Mouse (Mus musculus) intestine, embryonic 14.5 days (tissue): ENCODE data around the gene Cish. TPM values are rescaled to one million over a fixed set of nuclear protein-coding genes. Genes with fewer than 3 reads are reported as not detected.
A peak's percentile ranks its signal among the peaks of the same experiment; 100 is the strongest.

Source experiments
- ATAC-seq: fragments of 200-750 bp; cut with Nextera tagmentation; replicated peaks from 2 replicates; pipeline ENCODE4 v1.8.0; 2017; ENCODE audit warnings: low read depth, moderate number of reproducible peaks, moderate TSS enrichment, moderate library complexity; ENCODE audit not compliant: low FRiP score, low TSS enrichment
- DNase-seq: peaks from one replicate; pipeline ENCODE4 v3.0.0-alpha.2; 2018; ENCODE audit warnings: low spot score
- H3K27ac ChIP-seq: fragments of 300-500 bp; sonication (generic); 2 replicates; pipeline ENCODE4 v1.5.1; 2014; ENCODE audit warnings: low read depth, mild to moderate bottlenecking, control low read depth
- H3K27me3 ChIP-seq: fragments of 300-500 bp; sonication (generic); replicated peaks from 2 replicates; pipeline ENCODE4 v1.6.1; 2014; ENCODE audit warnings: low read length, control low read depth; ENCODE audit not compliant: control insufficient read depth, insufficient read depth
- H3K36me3 ChIP-seq: fragments of 300-500 bp; sonication (generic); 2 replicates; pipeline ENCODE4 v1.6.1; 2014; ENCODE audit warnings: low read length, control low read depth; ENCODE audit not compliant: control insufficient read depth, insufficient read depth
- H3K4me1 ChIP-seq: fragments of 300-500 bp; sonication (generic); replicated peaks from 2 replicates; pipeline ENCODE4 v1.6.1; 2014; ENCODE audit warnings: low read length, control low read depth, mixed read lengths; ENCODE audit not compliant: control insufficient read depth, insufficient read depth
- H3K4me2 ChIP-seq: fragments of 300-500 bp; sonication (generic); 2 replicates; pipeline ENCODE4 v1.6.1; 2014; ENCODE audit warnings: low read length
- H3K4me3 ChIP-seq: fragments of 300-500 bp; sonication (generic); 2 replicates; pipeline ENCODE4 v1.5.1; 2014; ENCODE audit warnings: low read depth, low read length, control low read depth, mixed read lengths
- H3K9ac ChIP-seq: fragments of 300-500 bp; sonication (generic); 2 replicates; pipeline ENCODE4 v1.6.1; 2014; ENCODE audit warnings: mild to moderate bottlenecking, low read length
- H3K9me3 ChIP-seq: fragments of 300-500 bp; sonication (generic); 2 replicates; pipeline ENCODE4 v1.6.1; 2016; ENCODE audit warnings: low read length, control low read depth; ENCODE audit not compliant: control insufficient read depth
- WGBS: fragments of 180-500 bp; shearing (Covaris S2); extraction: QIAGEN DNeasy Blood & Tissue Kit; methylation state at CpG from one replicate; pipeline ENCODE4 v1.1.7; 2014; 5-methylcytosine and 5-hydroxymethylcytosine counted together
- polyA plus RNA-seq: library from polyadenylated mRNA; unstranded; fragments of >200 nt; fragmentation: Nextera tagmentation; extraction: Ambion mirVana; gene quantifications from 2 replicates; pipeline ENCODE4 v1.2.1, GENCODE M21; 2014

The Cish gene
- polyA plus RNA-seq, 1 experiment from 2014 or later: 8.9 TPM

DNA sequence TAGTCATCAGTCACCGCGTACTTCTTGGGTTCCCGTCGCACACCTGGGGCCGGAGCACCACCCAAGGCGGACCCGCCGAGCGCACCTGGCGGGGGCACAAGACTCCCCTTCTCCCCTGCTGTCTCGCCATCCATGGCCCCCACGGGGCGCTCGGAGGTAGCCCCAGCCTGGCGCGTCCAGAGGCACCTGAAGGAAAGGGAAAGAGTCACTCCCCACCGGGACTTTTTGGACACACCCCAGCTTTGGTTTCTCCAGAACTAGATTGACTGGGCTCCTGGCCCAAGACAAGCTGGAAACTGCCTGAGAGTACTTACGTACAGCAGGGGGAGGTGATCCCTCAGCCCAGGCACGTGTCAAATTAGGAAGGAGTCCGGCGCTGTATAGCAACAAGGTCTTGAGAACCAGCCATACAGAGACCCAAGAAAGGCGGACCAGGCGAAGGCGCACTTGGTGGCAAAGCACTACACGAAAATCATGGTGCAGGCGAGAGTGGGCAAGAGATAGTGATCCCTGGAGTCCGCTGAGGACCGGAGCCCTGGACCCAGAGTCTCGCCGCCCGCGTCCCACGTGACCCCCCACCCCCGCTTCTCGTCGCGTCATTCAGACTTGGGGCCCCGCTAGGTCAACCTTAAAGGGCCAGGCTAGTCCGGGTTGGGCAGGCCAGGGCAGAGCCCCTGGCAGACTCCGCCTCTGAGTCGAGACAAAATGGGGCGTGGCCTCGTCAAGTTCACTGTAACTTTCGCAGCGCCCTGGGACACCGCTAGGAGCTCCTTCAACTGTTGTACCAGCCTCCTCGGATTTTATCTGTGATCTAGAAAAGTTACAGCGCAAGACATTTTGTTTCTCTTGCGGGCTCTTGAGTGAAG, 6.4 kb upstream of the Cish start, which contains the start of gene Mapkapk3:
Mapkapk3 (minus strand) TSS at position 667 of the 866 bp plus-strand sequence.
- DNase-seq (peak; percentile 91), ATAC-seq (peak; percentile 84)
- H3K4me2 ChIP-seq: peak within 1 kb of the TSS; percentile 77
- H3K36me3 ChIP-seq: no peaks in the 10 kb centered on the region
- no peaks in the 10 kb centered on the region for H3K9me3 ChIP-seq
- WGBS: 2% methylated on average over 49 of the region's 49 CpGs
- peak within 1 kb of the TSS; percentile 47 for H3K4me3 ChIP-seq
- H3K27me3 ChIP-seq: 0 out of 2 replicates have a peak, but pooled peaks cover 5% of the 10 kb centered on the region
- no peak within 1 kb of the TSS for H3K27ac ChIP-seq
- H3K4me1 ChIP-seq: peaks cover 8% of the 10 kb centered on the region; the same call in 1 of the 2 replicates
- H3K9ac ChIP-seq: peak within 1 kb of the TSS; percentile 34

GRCm38 (mm10) chr9:107290897-107291296, 4.9 kb upstream of the Cish start:
- Histone ChIP-seq H3K36me3 (no peaks in the 10 kb centered on the region), H3K4me2 (no peak overlapping the region), H3K9me3 (no peaks in the 10 kb centered on the region), H3K4me3 (no peak overlapping the region), H3K27me3 (0 out of 2 replicates have a peak, but pooled peaks cover 5% of the 10 kb centered on the region), H3K4me1 (peaks cover 13% of the 10 kb centered on the region; the same call in 1 of the 2 replicates), H3K9ac (no peak overlapping the region), H3K27ac (no peak overlapping the region)
- no peak for ATAC-seq
- peak; percentile 96 for DNase-seq
- WGBS: 22% methylated on average over 10 of the region's 10 CpGs

DNA sequence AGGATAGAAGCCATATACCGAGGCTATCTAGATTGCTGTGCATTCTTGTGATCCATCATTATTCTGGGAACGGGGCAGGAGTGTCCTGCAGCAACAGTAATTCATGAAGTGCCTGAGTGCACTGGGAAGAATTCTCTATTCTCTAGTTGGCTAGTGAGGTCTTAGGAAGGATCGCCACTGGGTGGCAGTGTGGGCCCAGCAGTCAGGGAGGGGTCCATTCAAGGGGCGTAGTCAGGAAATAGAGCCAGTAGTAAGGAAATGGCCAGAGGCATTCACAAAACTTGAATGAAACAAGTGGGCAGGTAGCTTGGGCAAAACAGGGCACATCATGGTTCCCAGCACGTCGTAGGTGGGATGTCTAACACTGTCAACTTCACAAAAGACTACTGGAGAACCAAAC, 1.6 kb upstream of the Cish start:
- Histone ChIP-seq H3K4me1 (peaks cover 27% of the 10 kb centered on the region), H3K9me3 (no peaks in the 10 kb centered on the region), H3K27me3 (0 out of 2 replicates have a peak, but pooled peaks cover 5% of the 10 kb centered on the region), H3K27ac (no peak overlapping the region), H3K36me3 (no peaks in the 10 kb centered on the region), H3K4me3 (no peak overlapping the region), H3K4me2 (no peak overlapping the region), H3K9ac (no peak overlapping the region)
- ATAC-seq (no peak), DNase-seq (peak; percentile 86)
- WGBS: 6% methylated on average over 6 of the region's 6 CpGs

DNA sequence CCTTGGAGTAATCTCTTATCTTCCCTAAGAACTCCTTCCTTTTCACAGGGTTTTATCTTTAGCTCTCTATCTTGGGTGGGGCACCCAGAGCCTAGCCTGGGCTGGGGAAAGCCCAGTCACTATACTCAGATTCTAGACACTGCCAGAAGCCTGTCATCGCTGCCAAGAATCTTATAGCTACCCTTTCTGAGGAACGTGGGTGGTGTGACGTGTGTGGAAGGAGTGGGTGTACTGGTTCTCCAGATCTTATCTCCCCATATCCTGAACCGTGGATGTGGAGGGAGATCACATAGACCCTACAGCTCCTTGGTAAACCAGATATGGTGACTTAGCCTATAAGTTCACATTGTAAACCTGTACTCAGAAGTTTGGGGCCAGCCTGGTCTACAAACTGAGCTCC, 210 bp upstream of the Cish start:
- H3K9me3 ChIP-seq: no peaks in the 10 kb centered on the region
- WGBS: 66% methylated on average over 4 of the region's 4 CpGs
- H3K9ac ChIP-seq: peak overlapping the region; percentile 32
- peak overlapping the region; percentile 64 for H3K4me3 ChIP-seq
- peaks cover 20% of the 10 kb centered on the region for H3K4me1 ChIP-seq
- H3K36me3 ChIP-seq: peaks cover 5% of the 10 kb centered on the region; the same call in 1 of the 2 replicates
- H3K27me3 ChIP-seq: 0 out of 2 replicates have a peak, but pooled peaks cover 5% of the 10 kb centered on the region
- ATAC-seq (no peak), DNase-seq (no peak)
- H3K4me2 ChIP-seq: peak overlapping the region; percentile 70
- H3K27ac ChIP-seq: 0 out of 2 replicates have a peak overlapping the region, but pooled peaks have one; percentile 82

DNA sequence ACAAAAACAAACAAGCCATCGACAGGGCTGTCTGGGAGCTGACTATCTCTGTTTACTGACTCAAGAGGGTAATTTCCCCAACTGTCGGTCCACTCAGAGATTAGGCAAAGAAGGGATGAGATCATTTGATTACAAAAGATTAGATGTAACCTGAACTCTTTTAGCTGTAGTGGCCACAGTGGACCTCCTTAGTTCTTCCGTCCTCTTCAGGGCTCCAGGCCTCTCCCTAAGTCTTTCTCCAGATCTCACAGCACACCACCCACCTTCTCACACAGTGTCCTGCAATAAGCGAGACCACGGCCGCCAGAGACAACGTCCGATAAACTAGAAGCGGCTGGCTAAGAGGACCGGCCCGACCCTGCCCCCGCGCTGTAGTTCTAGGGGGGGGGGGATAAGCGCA, 215 bp downstream of the Cish start:
- peak overlapping the region; percentile 82 for H3K27ac ChIP-seq
- H3K36me3 ChIP-seq: peaks cover 10% of the 10 kb centered on the region

GRCm38 (mm10) chr9:107296501-107296965, 707 bp downstream of the Cish start:
- peak; percentile 98 for DNase-seq
- under 1% methylated on average over 31 of the region's 31 CpGs for WGBS
- Histone ChIP-seq H3K27me3 (0 out of 2 replicates have a peak, but pooled peaks cover 5% of the 10 kb centered on the region), H3K36me3 (peaks cover 14% of the 10 kb centered on the region), H3K9me3 (no peaks in the 10 kb centered on the region), H3K27ac (peak overlapping the region; percentile 82), H3K9ac (peak overlapping the region; percentile 69), H3K4me1 (peaks cover 19% of the 10 kb centered on the region), H3K4me2 (peak overlapping the region; percentile 70), H3K4me3 (peak overlapping the region; percentile 64)
- peak; percentile 96 for ATAC-seq

More for the DNA sequence above, 215 bp downstream of the Cish start:
- Histone ChIP-seq H3K4me2 (peak overlapping the region; percentile 70), H3K4me1 (peaks cover 19% of the 10 kb centered on the region), H3K9me3 (no peaks in the 10 kb centered on the region), H3K4me3 (peak overlapping the region; percentile 64), H3K9ac (peak overlapping the region; percentile 32), H3K27me3 (0 out of 2 replicates have a peak, but pooled peaks cover 5% of the 10 kb centered on the region)
- DNase-seq (no peak), ATAC-seq (peak; percentile 40)
- WGBS: 2% methylated on average over 14 of the region's 14 CpGs

GRCm38 (mm10) chr9:107297059-107297458, 1.2 kb downstream of the Cish start:
- 0 out of 2 replicates have a peak, but pooled peaks cover 5% of the 10 kb centered on the region for H3K27me3 ChIP-seq
- H3K4me3 ChIP-seq: peak overlapping the region; percentile 64
- peak; percentile 6; the same call in 1 of the 2 replicates for ATAC-seq
- H3K27ac ChIP-seq: peak overlapping the region; percentile 82
- H3K4me2 ChIP-seq: peak overlapping the region; percentile 70
- H3K36me3 ChIP-seq: peaks cover 20% of the 10 kb centered on the region
- peaks cover 19% of the 10 kb centered on the region for H3K4me1 ChIP-seq
- whole genome bisulfite sequencing: 5% methylated on average over 16 of the region's 16 CpGs
- no peak for DNase-seq
- no peaks in the 10 kb centered on the region for H3K9me3 ChIP-seq
- H3K9ac ChIP-seq: peak overlapping the region; percentile 69

- ATAC-seq (no peak), DNase-seq (no peak)
- Histone ChIP-seq H3K4me1 (peaks cover 19% of the 10 kb centered on the region), H3K36me3 (peaks cover 23% of the 10 kb centered on the region), H3K27me3 (0 out of 2 replicates have a peak, but pooled peaks cover 5% of the 10 kb centered on the region), H3K27ac (no peak overlapping the region), H3K9me3 (no peaks in the 10 kb centered on the region), H3K4me2 (peak overlapping the region; percentile 70), H3K4me3 (peak overlapping the region; percentile 64), H3K9ac (no peak overlapping the region; the same call in 1 of the 2 replicates)
- WGBS: 84% methylated on average over 4 of the region's 4 CpGs
Observed at GRCm38 (mm10) chr9:107297658-107298057, 1.8 kb downstream of the Cish start.
